Mouse (Mus musculus) stomach, embryonic 14.5 days (tissue): ENCODE data around the gene Gm47289. TPM values are rescaled to one million over a fixed set of nuclear protein-coding genes. Genes with fewer than 3 reads are reported as not detected.

Experiments
- ATAC-seq: fragments of 200-750 bp; cut with Nextera tagmentation; 2 replicates; pipeline ENCODE4 v1.8.0; 2017; ENCODE audit warnings: low read depth, moderate TSS enrichment; ENCODE audit not compliant: insufficient number of reproducible peaks, insufficient read depth, low FRiP score
- H3K27ac ChIP-seq: fragments of 300-500 bp; sonication (generic); 2 replicates; pipeline ENCODE4 v1.5.1; 2014; ENCODE audit warnings: mild to moderate bottlenecking, low read length, moderate library complexity, mixed read lengths
- H3K27me3 ChIP-seq: fragments of 300-500 bp; sonication (generic); 2 replicates; pipeline ENCODE4 v1.6.1; 2014; ENCODE audit warnings: low read length, control low read depth, mixed read lengths; ENCODE audit not compliant: control insufficient read depth, insufficient read depth
- H3K36me3 ChIP-seq: fragments of 300-500 bp; sonication (generic); 2 replicates; pipeline ENCODE4 v1.6.1; 2014; ENCODE audit warnings: mild to moderate bottlenecking, control low read depth, low read length, moderate library complexity, mixed read lengths; ENCODE audit not compliant: control insufficient read depth, insufficient read depth
- H3K4me1 ChIP-seq: fragments of 300-500 bp; sonication (generic); 2 replicates; pipeline ENCODE4 v1.6.1; 2014; ENCODE audit warnings: low read length, control low read depth, mixed read lengths; ENCODE audit not compliant: control insufficient read depth, insufficient read depth
- H3K4me2 ChIP-seq: fragments of 300-500 bp; sonication (generic); replicated peaks from 2 replicates; pipeline ENCODE4 v1.6.1; 2014; ENCODE audit warnings: low read depth, low read length, control low read depth
- H3K4me3 ChIP-seq: fragments of 300-500 bp; sonication (generic); 2 replicates; pipeline ENCODE4 v1.5.1; 2014; ENCODE audit warnings: low read depth, low read length, control low read depth
- H3K9ac ChIP-seq: fragments of 300-500 bp; sonication (generic); replicated peaks from 2 replicates; pipeline ENCODE4 v1.6.1; 2014; ENCODE audit warnings: low read depth, mild to moderate bottlenecking, control low read depth, low read length, moderate library complexity, mixed read lengths
- H3K9me3 ChIP-seq: fragments of 300-500 bp; sonication (generic); 2 replicates; pipeline ENCODE4 v1.6.1; 2016; ENCODE audit warnings: low read depth, low read length, control low read depth; ENCODE audit not compliant: control insufficient read depth
- WGBS: fragments of 180-500 bp; shearing (Covaris S2); extraction: QIAGEN DNeasy Blood & Tissue Kit; methylation state at CpG from one replicate; pipeline ENCODE4 v1.1.7; 2014; 5-methylcytosine and 5-hydroxymethylcytosine counted together
- polyA plus RNA-seq: library from polyadenylated mRNA; unstranded; fragments of >200 nt; fragmentation: Nextera tagmentation; extraction: Ambion mirVana; gene quantifications from 2 replicates; pipeline ENCODE4 v1.2.1, GENCODE M21; 2014

Gene Gm47289
- polyA plus RNA-seq, 1 experiment from 2014 or later = not detected

- no peak for ATAC-seq
- Histone ChIP-seq H3K9ac (no peak overlapping the region), H3K27me3 (no peaks in the 10 kb centered on the region), H3K4me2 (no peak overlapping the region), H3K27ac (no peak overlapping the region), H3K36me3 (no peaks in the 10 kb centered on the region), H3K4me3 (no peak overlapping the region), H3K4me1 (no peaks in the 10 kb centered on the region), H3K9me3 (peaks cover 3% of the 10 kb centered on the region; the same call in 1 of the 2 replicates)
- 55% methylated on average over 4 of the region's 4 CpGs for WGBS
These were observed 48.2 kb downstream of the Gm47289 start for GRCm38 (mm10) chr9:119207113-119207512.

DNA sequence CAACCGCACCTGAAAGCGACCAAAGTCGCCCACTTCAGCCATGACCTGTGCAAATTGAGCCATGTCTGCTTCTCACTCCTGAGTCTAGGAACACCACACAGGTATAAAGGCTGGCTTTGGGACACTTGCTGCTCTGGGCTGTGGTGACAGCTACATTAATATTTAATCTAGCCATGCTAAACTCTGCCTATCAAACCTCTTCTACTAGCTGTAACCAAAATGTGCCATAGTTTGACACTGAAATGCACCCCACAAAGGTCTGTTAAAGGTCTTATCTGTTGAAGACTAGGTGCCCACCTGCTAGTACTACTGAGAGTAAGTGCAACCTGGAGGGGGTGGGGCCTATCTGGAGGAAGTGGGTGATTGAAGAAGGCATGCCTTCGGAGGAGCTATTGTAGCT lies 50.0 kb downstream of the Gm47289 start, which contains the start of gene Slc22a13:
Gene Slc22a13, minus strand, starts transcription at position 101 of the 400 bp plus-strand sequence.
- H3K9ac ChIP-seq = no peak within 1 kb of the TSS
- no peak within 1 kb of the TSS for H3K4me3 ChIP-seq
- ATAC-seq = no peak
- WGBS = 93% methylated on average over 4 of the region's 4 CpGs
- H3K4me2 ChIP-seq = no peak within 1 kb of the TSS
- no peaks in the 10 kb centered on the region for H3K27me3 ChIP-seq
- H3K36me3 ChIP-seq = no peaks in the 10 kb centered on the region
- no peaks in the 10 kb centered on the region for H3K4me1 ChIP-seq
- H3K27ac ChIP-seq = no peak within 1 kb of the TSS
- peaks cover 3% of the 10 kb centered on the region; the same call in 1 of the 2 replicates for H3K9me3 ChIP-seq

Other genes with a start within 250 kb of the Gm47289 start
- gene Ctdspl, start 232.7 kb upstream of the Gm47289 start, polyA plus RNA-seq = 26.6 and 26.7 TPM in 2 replicates
- gene Vill, start 106.4 kb upstream of the Gm47289 start, polyA plus RNA-seq = 31.6 and 37.9 TPM in 2 replicates
- gene Plcd1, start 65.7 kb upstream of the Gm47289 start, polyA plus RNA-seq = 44.2 and 44.3 TPM in 2 replicates
- gene Dlec1, start 56.7 kb upstream of the Gm47289 start, polyA plus RNA-seq = 0.65 and 0.66 TPM in 2 replicates
- gene Acaa1b, start 2.1 kb upstream of the Gm47289 start, polyA plus RNA-seq = 0.91 and 1.2 TPM in 2 replicates
- not detected in 2 replicates for gene Slc22a13, start 49.9 kb downstream of the Gm47289 start, polyA plus RNA-seq
- 16.6 and 16.9 TPM in 2 replicates for gene Oxsr1, start 163.3 kb downstream of the Gm47289 start, polyA plus RNA-seq
- gene Acaa1a, start 180.5 kb downstream of the Gm47289 start, polyA plus RNA-seq = 99.1 and 101 TPM in 2 replicates
- 28.4 and 33.9 TPM in 2 replicates for gene Myd88, start 182.2 kb downstream of the Gm47289 start, polyA plus RNA-seq
- gene Xylb, start 198.2 kb downstream of the Gm47289 start, polyA plus RNA-seq = 5.0 and 5.2 TPM in 2 replicates
- gene Slc22a14, start 206.4 kb downstream of the Gm47289 start, polyA plus RNA-seq = not detected in 2 replicates
- 24.2 and 29.4 TPM in 2 replicates for gene Acvr2b, start 243.0 kb downstream of the Gm47289 start, polyA plus RNA-seq